Mouse (Mus musculus) heart, adult 8-10 months (tissue): ENCODE data around the gene Ttll2. TPM values are rescaled to one million over a fixed set of nuclear protein-coding genes. Genes with fewer than 3 reads are reported as not detected.
"Not testable (repeated sequence)": the region's sequence is repeated elsewhere in the genome, so short reads cannot be mapped to it uniquely, and the experiment has no call there.

Experiments
- DNase-seq: peaks from one replicate; pipeline ENCODE4 v3.0.0; 2022; ENCODE audit warnings: low spot score
- total RNA-seq, 4 experiments: library from RNA; stranded (reverse); gene quantifications; 2 replicates each; pipeline ENCODE4 v1.2.4; 2022

Ttll2 gene
- not detected for total RNA-seq

DNA sequence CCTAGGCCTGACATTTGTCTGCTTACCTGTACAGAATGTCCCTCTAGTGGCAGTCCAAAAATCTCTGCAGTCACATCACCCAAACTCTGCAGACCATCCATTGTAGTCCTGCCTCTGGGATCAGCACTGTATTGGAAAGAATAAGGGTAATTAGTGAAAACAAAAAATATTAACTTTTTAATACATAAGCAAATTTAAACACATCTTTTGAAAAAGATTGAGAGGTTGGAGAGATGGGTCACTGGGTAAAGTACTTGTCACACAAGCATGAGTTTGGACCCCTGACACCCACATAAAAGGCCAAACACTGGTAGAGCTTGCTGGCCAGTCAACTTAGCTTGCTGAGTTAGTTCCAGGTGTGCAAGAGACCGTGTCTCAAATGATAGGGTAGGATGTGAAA lies at the start of gene Ttll2:
TSS of gene Ttll2 (minus strand) at position 101 of the 400 bp plus-strand sequence.
- DNase-seq = not testable (repeated sequence)

DNA sequence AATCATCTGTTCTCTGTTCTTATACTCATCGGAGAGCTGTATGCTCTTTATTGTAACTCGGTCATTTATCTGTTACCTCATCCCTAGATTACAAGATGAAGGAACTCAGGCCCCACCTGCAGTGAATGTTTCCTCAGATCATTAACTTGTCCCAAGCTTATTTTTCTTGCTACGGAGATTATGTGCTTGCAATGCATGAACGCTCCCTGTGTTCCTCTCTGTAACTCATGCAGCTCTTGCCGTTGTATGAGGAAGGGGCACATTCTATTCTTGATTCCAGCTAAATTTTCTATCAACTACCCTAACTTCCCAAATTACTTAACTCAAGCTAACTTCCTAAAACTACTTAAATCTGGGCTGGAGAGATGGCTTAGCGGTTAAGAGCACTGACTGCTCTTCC lies 47.3 kb upstream of the Ttll2 start:
- not testable (repeated sequence) for DNase-seq

DNA sequence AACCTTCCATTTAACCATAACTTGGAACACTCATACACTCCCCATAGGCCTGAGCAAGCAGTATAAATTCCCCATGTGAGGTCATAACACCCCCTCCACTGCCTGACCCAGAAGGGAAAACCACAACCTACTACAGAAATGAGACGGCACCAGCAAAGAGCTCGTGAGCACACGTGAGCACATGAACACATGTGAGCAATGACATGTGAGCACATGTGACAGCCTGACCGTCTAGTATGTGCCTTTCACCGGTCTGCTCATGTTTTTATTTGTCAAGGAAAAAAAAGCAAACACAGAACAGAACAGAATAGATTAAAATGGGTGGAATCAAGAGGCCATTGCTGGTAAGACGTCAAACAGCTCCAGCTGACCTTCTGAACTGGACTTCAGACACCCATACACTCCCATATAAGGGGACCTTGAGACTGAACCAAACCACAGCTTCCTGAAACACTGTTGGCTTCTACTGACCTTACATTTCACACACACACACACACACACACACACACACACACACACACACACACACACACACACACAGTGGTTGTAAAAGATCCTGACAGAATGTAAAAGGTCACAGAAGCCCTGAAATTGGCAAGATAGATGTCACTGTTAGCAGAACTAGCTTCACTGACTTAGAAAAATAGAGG lies 45.8 kb upstream of the Ttll2 start:
- not testable (repeated sequence) for DNase-seq

GRCm38 (mm10) chr17:7397079-7397478 lies 44.6 kb upstream of the Ttll2 start:
- DNase-seq = not testable (repeated sequence)

DNA sequence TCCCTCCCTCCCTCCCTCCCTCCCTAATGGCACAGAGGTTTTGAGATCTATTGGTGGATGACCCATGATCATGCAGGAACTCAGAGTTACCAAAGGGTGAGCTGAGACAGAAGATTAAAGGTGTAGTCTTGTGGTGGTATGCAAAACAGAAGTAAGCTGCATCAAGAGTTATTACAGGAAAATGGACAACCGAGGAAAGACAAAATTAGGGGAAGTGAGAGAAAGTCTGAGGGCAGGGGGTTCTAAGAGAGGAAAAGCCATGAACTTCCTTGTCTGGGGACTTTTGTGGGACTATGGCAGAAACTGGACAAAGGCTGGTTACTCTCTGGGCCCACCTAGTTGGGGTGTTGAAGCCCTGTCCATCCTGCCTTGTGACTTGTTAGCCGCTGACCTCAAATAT lies 43.8 kb upstream of the Ttll2 start:
- not testable (repeated sequence) for DNase-seq

GRCm38 (mm10) chr17:7395671-7396070 lies 43.2 kb upstream of the Ttll2 start:
- DNase-seq = not testable (repeated sequence)

- not testable (repeated sequence) for DNase-seq
These were observed 42.6 kb upstream of the Ttll2 start for GRCm38 (mm10) chr17:7395116-7395515.

DNA sequence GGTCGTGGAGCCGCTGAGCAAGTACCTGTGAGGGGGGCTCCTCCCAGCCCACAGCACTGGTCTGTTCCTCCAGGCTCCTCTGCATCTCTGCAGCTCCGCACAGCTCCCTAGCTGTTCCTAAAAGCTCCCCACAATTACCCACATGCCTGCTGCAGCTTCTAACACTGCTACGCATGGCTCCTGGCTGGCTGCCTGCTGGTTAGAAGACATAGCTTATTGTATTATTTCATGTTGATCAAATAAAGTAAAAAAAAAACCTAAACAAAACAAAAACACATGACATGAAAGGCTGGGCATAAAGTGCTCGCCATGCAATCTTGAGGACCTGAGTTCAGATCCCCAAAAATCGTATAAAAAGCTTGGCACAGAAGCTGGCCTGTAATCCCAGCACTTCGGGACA lies 37.4 kb upstream of the Ttll2 start:
- DNase-seq = not testable (repeated sequence)

DNA sequence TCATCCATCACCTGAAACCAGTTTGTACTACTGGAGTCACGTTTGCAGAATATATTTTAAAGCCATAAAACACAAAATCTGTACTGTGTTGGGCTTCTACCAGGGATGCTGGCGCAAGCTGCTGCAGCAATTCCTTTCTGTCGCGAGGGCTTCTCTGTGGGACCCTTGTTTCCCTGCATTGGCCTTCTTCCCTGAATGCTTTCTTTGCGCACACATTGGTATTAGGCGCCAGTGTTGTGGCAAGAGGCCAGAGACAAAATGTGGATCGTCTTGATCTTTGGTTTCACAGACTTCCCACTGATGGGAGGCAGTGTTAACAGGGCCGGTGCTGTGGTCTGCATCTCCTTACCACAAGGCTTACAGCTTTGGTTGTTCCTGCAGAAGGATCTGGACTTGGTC lies 36.5 kb upstream of the Ttll2 start:
- DNase-seq = not testable (repeated sequence)

DNA sequence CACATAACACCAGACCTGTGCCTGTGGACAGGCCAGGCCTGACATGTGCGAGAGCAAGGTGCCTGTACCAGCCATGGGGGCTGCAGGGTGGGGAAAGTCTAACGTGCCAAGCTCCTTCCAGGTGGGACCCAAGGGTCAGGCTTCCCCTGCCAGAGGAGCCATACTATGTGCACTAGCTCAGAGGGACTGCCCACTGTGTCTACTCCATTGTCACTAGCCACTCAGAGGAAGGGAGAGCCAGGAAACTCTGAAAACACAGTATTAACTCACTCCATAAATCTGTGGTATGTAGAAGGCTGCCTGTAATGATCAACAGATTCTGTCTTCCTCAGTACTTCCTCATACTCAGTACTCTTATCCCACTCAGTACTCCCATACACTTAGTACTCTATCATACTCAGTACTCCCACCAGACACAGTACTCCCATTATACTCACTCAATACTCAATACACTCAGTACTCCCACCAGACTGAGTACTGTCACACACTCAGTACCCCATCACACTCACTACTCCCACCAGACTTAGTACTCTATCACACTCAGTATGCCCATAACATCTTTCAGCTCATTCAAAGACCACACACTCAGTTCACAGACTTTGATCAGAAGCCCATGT lies 36.0 kb upstream of the Ttll2 start:
- not testable (repeated sequence) for DNase-seq

DNA sequence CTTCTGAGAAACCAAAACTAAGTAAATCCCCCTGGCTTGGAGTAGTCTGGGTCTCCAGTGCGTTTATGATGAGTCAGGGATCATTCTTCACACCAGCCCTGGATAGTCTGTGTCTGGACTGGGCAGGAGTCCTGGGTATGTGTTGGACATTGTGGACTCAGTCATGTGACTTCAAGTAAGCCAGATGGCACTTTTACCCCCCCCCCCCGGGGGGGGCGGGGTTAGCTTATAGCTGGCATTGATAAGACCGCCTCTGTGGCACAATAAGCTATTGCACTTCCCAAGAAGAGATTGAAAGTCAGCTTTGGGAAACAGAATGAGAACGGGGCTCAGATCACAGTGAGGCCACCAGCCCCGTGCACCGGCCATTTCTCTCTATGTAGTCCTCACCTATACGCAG lies 33.5 kb upstream of the Ttll2 start:
- DNase-seq = not testable (repeated sequence)

DNA sequence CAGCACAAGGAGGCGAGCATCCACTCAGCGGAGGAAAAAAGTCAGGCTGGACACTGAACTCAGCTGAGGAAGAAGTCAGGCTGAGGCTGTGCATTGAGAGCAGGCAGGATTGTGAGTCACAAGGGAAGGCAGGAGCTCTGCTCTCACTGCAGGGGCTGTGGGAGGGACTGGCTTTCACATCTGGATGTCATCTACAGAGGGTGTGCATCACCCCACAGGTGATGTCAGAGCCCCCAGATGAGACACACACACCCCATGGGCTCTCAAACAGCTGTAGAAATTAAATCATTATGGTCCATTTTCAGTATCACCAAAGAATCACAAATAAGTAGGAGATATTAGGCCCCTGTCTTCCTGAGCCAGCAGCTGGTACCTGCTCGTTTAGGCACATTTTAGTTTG lies 32.9 kb upstream of the Ttll2 start, which contains the start of gene Unc93a2:
TSS of gene Unc93a2 (minus strand) at position 101 of the 400 bp plus-strand sequence.
- not testable (repeated sequence) for DNase-seq

- not testable (repeated sequence) for DNase-seq
These were observed 31.0 kb upstream of the Ttll2 start for GRCm38 (mm10) chr17:7383167-7384143.

GRCm38 (mm10) chr17:7382711-7383110 lies 30.2 kb upstream of the Ttll2 start:
- not testable (repeated sequence) for DNase-seq

DNA sequence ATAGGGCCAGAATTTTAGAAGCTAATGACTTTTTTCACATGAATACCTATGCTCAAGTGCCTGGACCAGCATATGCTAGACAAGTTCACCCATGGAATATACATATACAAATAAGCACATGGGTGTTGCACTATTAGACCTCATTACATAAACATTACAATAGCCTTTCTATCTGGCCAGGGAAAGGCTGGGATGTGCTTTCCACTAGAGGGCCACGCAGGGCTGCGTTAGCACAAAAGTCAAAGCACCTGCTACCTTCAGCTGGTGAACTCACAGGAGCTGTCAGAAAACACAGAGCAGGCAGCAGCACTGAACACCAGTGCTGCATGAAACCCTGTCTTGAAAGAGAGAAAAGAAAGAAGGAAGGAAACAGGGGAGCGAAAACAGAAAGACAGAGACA lies 25.4 kb upstream of the Ttll2 start:
- DNase-seq = not testable (repeated sequence)

GRCm38 (mm10) chr17:7376951-7377700 lies 24.6 kb upstream of the Ttll2 start:
- not testable (repeated sequence) for DNase-seq

DNA sequence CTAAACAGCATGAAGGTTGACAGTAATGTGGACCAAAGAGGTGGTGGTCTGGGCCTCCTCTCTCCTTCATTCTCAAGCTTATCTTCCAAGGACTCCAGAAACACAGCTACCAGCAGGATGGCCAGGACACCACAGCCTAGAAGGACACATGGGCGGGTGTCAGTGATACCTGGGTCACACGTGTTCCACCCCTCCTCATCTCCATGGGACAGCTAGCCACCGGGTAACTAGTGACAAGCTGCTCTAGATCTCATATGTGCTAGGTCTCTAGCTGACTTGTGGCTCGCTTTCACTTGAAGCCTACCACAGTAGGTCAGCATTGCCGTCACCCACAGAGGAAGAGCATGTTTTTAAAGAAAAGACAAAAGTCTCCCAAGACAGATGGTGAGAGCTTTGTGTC lies 19.4 kb upstream of the Ttll2 start, which contains the start of gene Gm49630:
TSS of gene Gm49630 (minus strand) at position 101 of the 400 bp plus-strand sequence.
- DNase-seq = not testable (repeated sequence)

GRCm38 (mm10) chr17:7369401-7369800 lies 16.9 kb upstream of the Ttll2 start:
- DNase-seq = not testable (repeated sequence)

DNA sequence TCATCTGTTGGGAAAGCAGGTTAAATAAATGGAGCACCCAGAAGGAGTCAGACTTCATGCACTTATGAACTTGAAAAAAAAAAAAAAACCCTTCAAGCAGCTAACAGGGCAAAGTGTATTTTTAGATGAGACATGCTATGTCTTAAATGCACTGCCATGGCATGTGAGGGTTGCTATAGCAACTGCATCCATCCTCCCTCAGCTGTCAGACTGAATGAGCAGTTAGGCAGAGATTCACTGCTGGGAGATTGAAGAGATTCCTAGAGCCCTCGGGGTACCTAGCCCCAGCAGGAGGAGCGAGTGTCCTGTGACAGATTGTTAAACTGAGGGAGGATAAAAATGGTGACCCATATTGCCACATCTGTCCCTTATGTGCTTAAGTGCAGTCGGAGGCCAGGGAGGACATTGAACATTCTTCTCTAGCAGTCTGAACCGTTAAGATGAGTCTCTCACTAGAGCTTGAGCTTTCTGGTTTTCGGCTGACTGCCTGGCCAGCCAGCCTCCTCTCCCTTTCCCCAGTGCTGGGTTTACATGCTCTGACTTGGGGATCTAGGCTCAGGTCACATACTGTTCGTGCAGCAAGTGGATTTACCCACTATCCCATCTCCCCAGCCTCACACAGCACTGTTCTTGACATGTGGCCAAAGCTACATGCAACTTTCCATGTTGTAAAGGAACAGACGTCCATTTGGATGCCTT lies 14.3 kb upstream of the Ttll2 start:
- not testable (repeated sequence) for DNase-seq

DNA sequence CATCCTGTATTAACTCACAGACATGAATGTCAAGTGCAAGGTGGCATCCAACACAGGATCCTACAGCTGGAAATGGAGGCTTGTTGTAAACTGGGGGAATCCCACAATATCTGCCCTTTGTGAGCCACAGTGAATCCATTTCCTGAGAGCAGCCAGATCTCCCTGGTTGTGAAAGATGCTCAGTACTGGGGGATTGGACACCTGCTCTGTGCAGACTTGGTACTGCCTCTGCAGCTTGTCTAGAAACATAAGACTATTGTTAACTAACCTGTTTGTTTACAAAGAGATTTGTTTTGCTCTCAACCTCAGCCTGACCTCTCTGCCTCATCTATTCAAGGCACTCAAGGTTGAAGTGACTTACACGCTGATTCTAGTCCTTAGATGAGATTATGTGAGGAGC lies 13.8 kb upstream of the Ttll2 start:
- DNase-seq = not testable (repeated sequence)
